Mouse (Mus musculus) CH12.LX (cell line): ENCODE data around the gene Kank4.

Source experiments
- CHD2 ChIP-seq: IDR thresholded peaks from 2 replicates; pipeline ENCODE4 v1.6.1; 2011; ENCODE audit warnings: low read length, improper control_type of control experiment
- CTCF ChIP-seq, 2 experiments: IDR thresholded peaks in 1 of 2; conservative IDR thresholded peaks in 1 of 2; 2 replicates each; pipeline ENCODE4 v1.5.1; 2011 to 2012; ENCODE audit warnings: low read depth in 2 of 2, low read length in 2 of 2, improper control_type of control experiment in 1 of 2, inconsistent platforms in 1 of 2, mild to moderate bottlenecking in 1 of 2, moderate library complexity in 1 of 2
- EP300 ChIP-seq: IDR thresholded peaks from 2 replicates; pipeline ENCODE4 v1.6.1; 2011; ENCODE audit warnings: low read length, improper control_type of control experiment
- ETS1 ChIP-seq: conservative IDR thresholded peaks from 2 replicates; pipeline ENCODE4 v1.6.1; 2012; ENCODE audit warnings: low read depth, mild to moderate bottlenecking, inconsistent platforms, low read length, improper control_type of control experiment, moderate library complexity
- HCFC1 ChIP-seq: IDR thresholded peaks from 2 replicates; pipeline ENCODE4 v1.6.1; 2012; ENCODE audit warnings: low read depth, mild to moderate bottlenecking, inconsistent platforms, low read length, improper control_type of control experiment
- MAFK ChIP-seq: IDR thresholded peaks from 2 replicates; pipeline ENCODE4 v1.6.1; 2011; ENCODE audit warnings: low read length, improper control_type of control experiment; ENCODE audit not compliant: insufficient replicate concordance
- MAX ChIP-seq: IDR thresholded peaks from 2 replicates; pipeline ENCODE4 v1.6.1; 2011; ENCODE audit warnings: low read length, improper control_type of control experiment
- NELFE ChIP-seq: IDR thresholded peaks from 2 replicates; pipeline ENCODE4 v1.6.1; 2011; ENCODE audit warnings: low read depth, low read length, improper control_type of control experiment
- POLR2A ChIP-seq: IDR thresholded peaks from 2 replicates; pipeline ENCODE4 v1.6.1; 2011; ENCODE audit warnings: low read depth, mild to moderate bottlenecking, improper control_type of control experiment, low read length
- POLR2AphosphoS2 ChIP-seq: IDR thresholded peaks from 2 replicates; pipeline ENCODE4 v1.6.1; 2011; ENCODE audit warnings: low read depth, low read length, improper control_type of control experiment
- RCOR1 ChIP-seq: conservative IDR thresholded peaks from 2 replicates; pipeline ENCODE4 v1.6.1; 2012; ENCODE audit warnings: low read depth, mild to moderate bottlenecking, inconsistent platforms, low read length, improper control_type of control experiment
- SIN3A ChIP-seq: IDR thresholded peaks from 2 replicates; pipeline ENCODE4 v1.6.1; 2012; ENCODE audit warnings: low read length, improper control_type of control experiment, inconsistent platforms
- UBTF ChIP-seq: IDR thresholded peaks from 2 replicates; pipeline ENCODE4 v1.6.1; 2012; ENCODE audit warnings: low read depth, mild to moderate bottlenecking, inconsistent platforms, low read length, improper control_type of control experiment, moderate library complexity

DNA sequence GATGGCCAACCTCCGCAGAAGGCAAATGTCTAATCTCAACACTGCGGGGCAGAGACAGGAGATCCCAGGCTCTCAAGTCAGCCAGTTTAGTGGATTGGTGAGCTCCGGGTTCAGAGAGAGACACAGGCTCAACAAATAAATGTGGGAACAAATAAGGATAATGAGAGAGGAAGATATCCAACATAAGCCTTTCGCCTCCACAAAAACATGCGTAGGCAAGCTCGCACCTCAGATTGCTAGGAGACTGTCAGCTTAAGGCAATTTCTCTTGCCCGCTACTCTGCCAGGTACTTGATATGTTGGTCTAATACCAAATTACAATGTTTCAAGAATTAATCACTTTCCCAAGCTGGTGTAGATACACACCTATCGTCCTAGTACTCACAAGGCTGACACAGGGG, 106.4 kb downstream of the Kank4 start:
- TF ChIP-seq EP300 (no peak), CTCF (conservative IDR thresholded peaks at IDR 0.05 in 1 of 2, IDR thresholded peaks at IDR 0.05 in 1 of 2; ENCODE audit: low read depth in 2 of 2, low read length in 2 of 2) (no peak), NELFE (no peak), POLR2AphosphoS2 (no peak), POLR2A (no peak), HCFC1 (no peak), ETS1 (no peak), MAX (no peak), UBTF (no peak), SIN3A (no peak), MAFK (no peak), CHD2 (no peak), RCOR1 (no peak)
